Mouse (Mus musculus): Measurements from ENCODE around the gene Trim9. TPM values are rescaled to one million over a fixed set of nuclear protein-coding genes. Genes with fewer than 3 reads are reported as not detected.
A peak's percentile ranks its signal among the peaks of the same experiment; 100 is the strongest.

Gene Trim9
- polyA plus RNA-seq, 1 experiment = not detected

DNA sequence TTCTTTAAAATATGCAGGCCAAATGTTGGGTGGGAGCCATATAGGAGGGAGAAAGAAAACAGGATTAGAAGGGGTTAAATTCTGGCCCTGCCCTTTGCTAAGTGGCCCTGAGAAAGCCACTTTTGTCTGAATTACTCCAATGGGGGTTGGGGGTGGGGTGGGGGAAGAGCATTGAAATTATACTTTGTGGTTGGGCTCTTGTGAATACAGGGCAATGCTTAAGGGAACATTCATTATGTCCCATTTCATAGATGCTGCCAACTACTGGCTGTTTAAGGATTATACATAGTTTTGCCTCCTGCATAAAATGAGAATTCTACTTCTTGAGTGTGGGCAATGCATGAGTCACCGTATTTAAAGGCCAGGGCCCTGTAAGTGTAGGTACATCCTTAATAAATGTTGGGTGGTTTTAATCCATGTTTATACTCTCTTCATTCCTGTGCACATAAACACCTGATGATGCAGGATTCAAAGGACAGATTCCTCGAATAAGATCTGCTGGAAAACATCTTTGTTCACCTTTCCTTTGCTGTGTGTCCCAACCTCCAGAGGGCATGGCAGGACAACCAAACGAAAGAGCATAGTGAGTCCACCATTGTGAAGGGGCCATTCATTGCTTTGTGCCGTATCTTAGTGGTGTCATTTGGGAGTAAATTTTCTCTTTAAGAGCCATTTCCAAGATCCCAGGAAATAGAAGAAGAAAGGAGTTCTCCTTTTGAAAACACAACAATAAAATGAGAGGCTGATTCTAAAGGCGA lies 53.3 kb downstream of the Trim9 start:
- Histone ChIP-seq H3K4me3 (ENCODE audit: low read depth, low read length) (no peak overlapping the region), H3K9ac (ENCODE audit: low read depth, poor library complexity, severe bottlenecking) (no peak overlapping the region), H3K27ac (ENCODE audit: insufficient read depth, low read length) (no peak overlapping the region), H3K4me1 (ENCODE audit: control insufficient read depth, insufficient read depth, low read length) (no peaks in the 10 kb centered on the region), H3K36me3 (ENCODE audit: control insufficient read depth, insufficient read depth, low read length, poor library complexity, severe bottlenecking) (no peaks in the 10 kb centered on the region), H3K9me3 (replicated peaks; ENCODE audit: control insufficient read depth, insufficient read depth, low read length, poor library complexity, severe bottlenecking) (no peaks in the 10 kb centered on the region), H3K27me3 (ENCODE audit: control insufficient read depth, insufficient read depth, low read length, poor library complexity, severe bottlenecking) (no peaks in the 10 kb centered on the region)
- no peak for TF ChIP-seq POLR2A (IDR thresholded peaks at IDR 0.05; ENCODE audit: insufficient read depth, low read length)
- TF ChIP-seq CTCF (IDR thresholded peaks at IDR 0.05; ENCODE audit: low read depth, low read length) = no peak
- no peak for TF ChIP-seq EP300 (IDR thresholded peaks at IDR 0.05; ENCODE audit: insufficient read depth, low read depth, low read length)

- Histone ChIP-seq H3K4me1 (ENCODE audit: control insufficient read depth, insufficient read depth, low read length) (no peaks in the 10 kb centered on the region), H3K9me3 (replicated peaks; ENCODE audit: control insufficient read depth, insufficient read depth, low read length, poor library complexity, severe bottlenecking) (no peaks in the 10 kb centered on the region), H3K36me3 (ENCODE audit: control insufficient read depth, insufficient read depth, low read length, poor library complexity, severe bottlenecking) (no peaks in the 10 kb centered on the region), H3K27me3 (ENCODE audit: control insufficient read depth, insufficient read depth, low read length, poor library complexity, severe bottlenecking) (no peaks in the 10 kb centered on the region), H3K27ac (ENCODE audit: insufficient read depth, low read length) (no peak overlapping the region), H3K4me3 (ENCODE audit: low read depth, low read length) (no peak overlapping the region), H3K9ac (ENCODE audit: low read depth, poor library complexity, severe bottlenecking) (no peak overlapping the region)
- TF ChIP-seq CTCF (IDR thresholded peaks at IDR 0.05; ENCODE audit: low read depth, low read length) = no peak
- no peak for TF ChIP-seq POLR2A (IDR thresholded peaks at IDR 0.05; ENCODE audit: insufficient read depth, low read length)
- TF ChIP-seq EP300 (IDR thresholded peaks at IDR 0.05; ENCODE audit: insufficient read depth, low read depth, low read length) = no peak
Measured at GRCm38 (mm10) chr12:70293165-70293926, 54.1 kb downstream of the Trim9 start.

DNA sequence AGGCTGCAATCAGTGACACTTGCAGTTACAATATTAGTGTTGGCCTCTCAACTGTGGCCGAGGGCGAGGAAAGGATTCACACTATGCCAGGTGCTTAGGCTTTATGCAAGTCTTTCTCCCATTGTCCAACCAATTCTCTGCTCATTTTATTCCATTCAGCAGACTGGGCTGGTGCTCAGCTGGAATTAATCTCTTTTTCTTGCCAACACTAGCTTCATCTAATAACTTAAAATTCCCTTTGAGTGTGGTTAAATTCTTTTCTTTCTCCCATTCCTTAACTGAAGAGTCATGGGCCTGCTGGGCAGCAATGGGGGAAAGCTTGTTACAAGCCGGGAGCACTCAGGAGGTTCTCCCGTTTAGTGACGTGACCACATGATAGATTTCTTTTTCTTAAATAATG lies 61.9 kb downstream of the Trim9 start:
- TF ChIP-seq CTCF (IDR thresholded peaks at IDR 0.05; ENCODE audit: low read depth, low read length) (no peak), EP300 (IDR thresholded peaks at IDR 0.05; ENCODE audit: insufficient read depth, low read depth, low read length) (no peak), POLR2A (IDR thresholded peaks at IDR 0.05; ENCODE audit: insufficient read depth, low read length) (no peak)
- H3K4me3 ChIP-seq (ENCODE audit: low read depth, low read length) = no peak overlapping the region
- no peaks in the 10 kb centered on the region for H3K9me3 ChIP-seq (replicated peaks; ENCODE audit: control insufficient read depth, insufficient read depth, low read length, poor library complexity, severe bottlenecking)
- no peaks in the 10 kb centered on the region; the same call in 1 of the 2 replicates for H3K27me3 ChIP-seq (ENCODE audit: control insufficient read depth, insufficient read depth, low read length, poor library complexity, severe bottlenecking)
- H3K36me3 ChIP-seq (ENCODE audit: control insufficient read depth, insufficient read depth, low read length, poor library complexity, severe bottlenecking) = no peaks in the 10 kb centered on the region
- H3K4me1 ChIP-seq (ENCODE audit: control insufficient read depth, insufficient read depth, low read length) = no peaks in the 10 kb centered on the region
- no peak overlapping the region for H3K27ac ChIP-seq (ENCODE audit: insufficient read depth, low read length)
- no peak overlapping the region for H3K9ac ChIP-seq (ENCODE audit: low read depth, poor library complexity, severe bottlenecking)

DNA sequence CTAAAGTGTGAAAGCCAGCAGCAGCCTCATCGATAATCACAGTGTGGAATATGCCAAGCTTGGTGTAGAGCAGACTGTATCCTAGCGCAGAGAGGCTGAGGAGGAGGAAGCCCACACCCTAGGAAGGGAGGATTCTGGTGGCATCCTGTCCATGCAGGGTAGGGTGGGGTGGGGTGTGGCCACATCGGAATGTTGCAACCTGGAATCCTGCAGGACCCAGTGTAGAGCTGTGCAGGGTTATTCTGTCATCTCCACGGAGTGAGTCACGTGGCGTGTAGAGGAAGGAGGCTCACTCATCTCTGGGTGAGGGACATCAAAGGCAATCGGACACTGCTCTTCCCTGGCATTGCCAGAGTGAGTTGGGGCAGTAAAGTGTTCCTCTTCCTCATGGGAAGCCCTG lies 62.4 kb downstream of the Trim9 start:
- Histone ChIP-seq H3K4me3 (ENCODE audit: low read depth, low read length) (no peak overlapping the region), H3K9me3 (replicated peaks; ENCODE audit: control insufficient read depth, insufficient read depth, low read length, poor library complexity, severe bottlenecking) (no peaks in the 10 kb centered on the region), H3K9ac (ENCODE audit: low read depth, poor library complexity, severe bottlenecking) (no peak overlapping the region), H3K27ac (ENCODE audit: insufficient read depth, low read length) (no peak overlapping the region), H3K4me1 (ENCODE audit: control insufficient read depth, insufficient read depth, low read length) (no peaks in the 10 kb centered on the region), H3K36me3 (ENCODE audit: control insufficient read depth, insufficient read depth, low read length, poor library complexity, severe bottlenecking) (no peaks in the 10 kb centered on the region), H3K27me3 (ENCODE audit: control insufficient read depth, insufficient read depth, low read length, poor library complexity, severe bottlenecking) (no peaks in the 10 kb centered on the region; the same call in 1 of the 2 replicates)
- TF ChIP-seq POLR2A (IDR thresholded peaks at IDR 0.05; ENCODE audit: insufficient read depth, low read length) = no peak
- TF ChIP-seq CTCF (IDR thresholded peaks at IDR 0.05; ENCODE audit: low read depth, low read length) = no peak
- 0 out of 2 replicates have a peak, but pooled peaks have one; percentile 12 for TF ChIP-seq EP300 (IDR thresholded peaks at IDR 0.05; ENCODE audit: insufficient read depth, low read depth, low read length)

DNA sequence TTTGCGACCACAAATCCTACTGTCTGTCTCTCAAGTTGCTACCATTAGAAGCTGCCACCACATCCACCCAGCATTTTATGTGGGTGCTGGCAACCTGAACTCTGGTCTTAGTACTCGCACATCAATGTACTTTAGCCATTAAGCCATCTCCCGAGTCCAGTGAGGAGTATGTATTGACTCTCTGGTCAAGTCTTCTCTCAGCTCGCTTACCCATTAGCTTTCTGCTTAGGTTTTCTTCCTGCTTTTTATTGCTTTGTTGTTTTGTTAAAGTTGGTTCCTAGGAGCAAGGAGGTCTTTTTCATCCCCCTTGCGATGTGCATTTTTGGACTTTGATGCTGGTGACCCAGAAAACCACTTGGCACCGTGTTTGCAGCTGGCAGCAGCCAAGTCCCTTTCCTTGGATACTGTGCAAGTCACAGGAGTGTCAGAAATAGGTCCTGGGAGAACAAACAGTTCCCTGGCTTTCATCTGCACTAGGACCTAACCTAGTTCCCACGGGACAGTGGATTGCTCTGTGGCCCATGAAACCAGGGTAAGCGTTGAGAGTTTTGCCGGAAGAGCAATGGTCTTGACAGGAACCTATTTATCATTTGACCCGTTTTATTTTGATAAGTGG lies 64.2 kb downstream of the Trim9 start:
- H3K27ac ChIP-seq (ENCODE audit: insufficient read depth, low read length) = no peak overlapping the region
- no peak overlapping the region for H3K4me3 ChIP-seq (ENCODE audit: low read depth, low read length)
- no peaks in the 10 kb centered on the region for H3K36me3 ChIP-seq (ENCODE audit: control insufficient read depth, insufficient read depth, low read length, poor library complexity, severe bottlenecking)
- no peak overlapping the region for H3K9ac ChIP-seq (ENCODE audit: low read depth, poor library complexity, severe bottlenecking)
- no peak for TF ChIP-seq EP300 (IDR thresholded peaks at IDR 0.05; ENCODE audit: insufficient read depth, low read depth, low read length)
- no peak for TF ChIP-seq CTCF (IDR thresholded peaks at IDR 0.05; ENCODE audit: low read depth, low read length)
- TF ChIP-seq POLR2A (IDR thresholded peaks at IDR 0.05; ENCODE audit: insufficient read depth, low read length) = no peak
- H3K9me3 ChIP-seq (replicated peaks; ENCODE audit: control insufficient read depth, insufficient read depth, low read length, poor library complexity, severe bottlenecking) = no peaks in the 10 kb centered on the region
- H3K27me3 ChIP-seq (ENCODE audit: control insufficient read depth, insufficient read depth, low read length, poor library complexity, severe bottlenecking) = no peaks in the 10 kb centered on the region; the same call in 1 of the 2 replicates
- H3K4me1 ChIP-seq (ENCODE audit: control insufficient read depth, insufficient read depth, low read length) = no peaks in the 10 kb centered on the region
